Comparison of ENCODE assay signal across 11 mouse cellular contexts in the genomic region with DNA sequence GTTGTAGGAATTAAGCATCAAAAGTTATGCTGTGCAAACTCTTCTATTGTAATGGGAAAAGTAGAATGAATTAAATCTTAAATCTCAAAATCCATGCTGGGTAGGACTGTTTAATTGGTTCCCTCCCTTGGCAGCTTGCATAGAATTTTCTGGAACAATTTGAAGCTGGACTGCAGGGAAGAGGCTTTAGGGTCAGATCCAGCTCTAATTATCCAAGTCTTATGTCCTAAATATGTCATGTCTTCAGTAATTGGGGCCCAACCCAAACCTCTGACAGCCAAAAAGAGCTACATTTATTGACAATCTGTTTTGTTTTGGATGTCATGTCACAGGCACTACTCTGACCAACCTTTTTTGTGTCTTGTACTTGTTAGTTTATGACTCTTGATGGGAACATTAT.
"Had no signal": no experiment of that assay in that cellular context is flagged by ENCODE, and none has a peak within 500 bp of the region (broad histone marks: within the 10 kb centered on the region; RNA-seq: fewer than 3 reads in every experiment).

No protein-coding gene starts in this region.

- DNase-seq: right cerebral cortex, adult 18-20 months; right cerebral cortex, postnatal 14 days; right cerebral cortex, postnatal 25 days; right cerebral cortex, postnatal 4 days; spleen, adult 18-20 months; thymus, adult 18-20 months; thymus, adult 2 months; thymus, postnatal 14 days; thymus, postnatal 25 days; thymus, postnatal 36 days; thymus, postnatal 4 days had no signal
